Mouse (Mus musculus) ES-Bruce4 (cell line): ENCODE results near the gene Fam204a.

Experiments
- CTCF ChIP-seq: IDR thresholded peaks from one replicate; pipeline ENCODE4 v1.8.1; 2011; ENCODE audit warnings: low read depth, low read length
- EP300 ChIP-seq: IDR thresholded peaks from 2 replicates; pipeline ENCODE4 v1.6.1; 2011; ENCODE audit warnings: low read depth, low read length; ENCODE audit not compliant: insufficient read depth
- POLR2A ChIP-seq: IDR thresholded peaks from one replicate; pipeline ENCODE4 v1.8.1; 2011; ENCODE audit warnings: low read length; ENCODE audit not compliant: insufficient read depth

GRCm38 (mm10) chr19:60226845-60227235, 339 bp upstream of the Fam204a start:
- no peak for TF ChIP-seq POLR2A
- no peak for TF ChIP-seq CTCF
- no peak for TF ChIP-seq EP300
